Mouse (Mus musculus): ENCODE data around the gene Lce6a. TPM values are rescaled to one million over a fixed set of nuclear protein-coding genes. Genes with fewer than 3 reads are reported as not detected.

Lce6a gene
- not detected in 2 replicates for polyA plus RNA-seq (2012; rRNA removed)

DNA sequence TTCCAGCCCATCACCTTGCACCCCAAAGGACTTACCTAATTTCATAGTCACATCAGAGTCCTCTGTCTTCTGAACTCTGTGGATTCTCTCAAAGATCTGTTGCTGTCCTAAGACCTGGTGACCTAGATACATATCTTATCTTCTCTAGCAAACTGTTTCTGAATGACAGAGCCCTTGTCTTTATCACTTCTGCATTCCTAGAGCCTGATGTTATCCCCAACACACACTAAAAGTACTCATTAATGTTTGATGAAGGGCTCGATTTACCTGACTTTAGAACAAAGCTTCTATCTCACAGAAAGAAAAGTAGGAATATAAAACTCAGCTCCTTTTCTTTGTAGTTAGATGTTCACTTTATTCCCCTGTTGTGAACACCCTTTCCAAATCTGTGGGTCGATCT, at the start of gene Lce6a:
Lce6a (minus strand) TSS at position 101 of the 400 bp plus-strand sequence.
- Histone ChIP-seq H3K27ac (ENCODE audit: insufficient read depth, low read length) (no peak within 1 kb of the TSS), H3K4me1 (ENCODE audit: control insufficient read depth, insufficient read depth, low read length) (no peaks in the 10 kb centered on the region), H3K4me3 (ENCODE audit: insufficient read depth, low read length) (no peak within 1 kb of the TSS)
- TF ChIP-seq CTCF (IDR thresholded peaks at IDR 0.05; ENCODE audit: extremely low read depth, insufficient read depth, low read length) (no peak), POLR2A (IDR thresholded peaks at IDR 0.05; ENCODE audit: extremely low read depth, insufficient read depth, low read length) (no peak)

DNA sequence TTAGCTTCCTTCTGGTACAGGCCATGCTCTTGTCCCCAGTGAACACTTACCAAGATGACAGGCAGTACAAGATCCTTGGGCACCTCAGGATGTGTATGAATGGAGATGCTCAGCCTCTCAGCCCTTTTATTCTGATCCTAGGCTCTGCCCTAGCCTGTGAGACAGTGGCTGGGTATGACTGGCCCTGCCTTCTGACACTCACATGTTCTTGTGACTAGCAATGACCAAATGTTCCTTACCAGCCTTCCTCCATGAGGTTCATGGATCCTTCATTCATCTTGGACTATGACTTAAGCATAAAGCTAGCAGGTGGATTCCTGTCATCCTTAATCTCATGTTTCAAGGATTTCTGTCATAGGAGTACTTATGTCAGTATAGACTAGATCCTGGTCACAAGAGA, 48.8 kb upstream of the Lce6a start, which contains the start of gene Lce1a2:
Lce1a2 (minus strand) TSS at position 101 of the 400 bp plus-strand sequence.
- no peak within 1 kb of the TSS for H3K4me3 ChIP-seq (ENCODE audit: insufficient read depth, low read length)
- no peak within 1 kb of the TSS for H3K27ac ChIP-seq (ENCODE audit: insufficient read depth, low read length)
- no peak for TF ChIP-seq CTCF (IDR thresholded peaks at IDR 0.05; ENCODE audit: extremely low read depth, insufficient read depth, low read length)
- TF ChIP-seq POLR2A (IDR thresholded peaks at IDR 0.05; ENCODE audit: extremely low read depth, insufficient read depth, low read length), result no peak
- no peaks in the 10 kb centered on the region for H3K4me1 ChIP-seq (ENCODE audit: control insufficient read depth, insufficient read depth, low read length)

DNA sequence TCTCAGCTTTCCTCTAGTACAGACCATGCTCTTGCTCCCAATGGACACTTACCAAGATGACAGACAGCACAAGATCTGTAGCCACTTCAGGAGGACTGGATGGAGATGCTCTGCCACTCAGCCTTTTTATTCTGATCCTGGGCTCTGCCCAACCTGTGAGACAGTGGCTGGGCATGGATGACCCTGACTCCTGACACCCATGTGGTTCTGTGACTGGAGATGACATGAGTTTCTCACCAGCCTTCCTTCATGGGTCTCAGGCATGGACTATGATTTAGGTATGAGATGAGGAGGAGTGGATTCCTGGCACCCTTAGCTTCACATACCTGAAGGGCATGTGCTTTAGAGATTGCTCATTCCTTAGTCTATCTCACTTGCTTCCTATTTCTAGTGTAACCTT, 35.4 kb upstream of the Lce6a start, which contains the start of gene Lce1b:
Lce1b (minus strand) TSS at position 101 of the 400 bp plus-strand sequence.
- no peak for TF ChIP-seq POLR2A (IDR thresholded peaks at IDR 0.05; ENCODE audit: extremely low read depth, insufficient read depth, low read length)
- TF ChIP-seq CTCF (IDR thresholded peaks at IDR 0.05; ENCODE audit: extremely low read depth, insufficient read depth, low read length), result no peak
- Histone ChIP-seq H3K4me3 (ENCODE audit: insufficient read depth, low read length) (no peak within 1 kb of the TSS), H3K4me1 (ENCODE audit: control insufficient read depth, insufficient read depth, low read length) (no peaks in the 10 kb centered on the region)

DNA sequence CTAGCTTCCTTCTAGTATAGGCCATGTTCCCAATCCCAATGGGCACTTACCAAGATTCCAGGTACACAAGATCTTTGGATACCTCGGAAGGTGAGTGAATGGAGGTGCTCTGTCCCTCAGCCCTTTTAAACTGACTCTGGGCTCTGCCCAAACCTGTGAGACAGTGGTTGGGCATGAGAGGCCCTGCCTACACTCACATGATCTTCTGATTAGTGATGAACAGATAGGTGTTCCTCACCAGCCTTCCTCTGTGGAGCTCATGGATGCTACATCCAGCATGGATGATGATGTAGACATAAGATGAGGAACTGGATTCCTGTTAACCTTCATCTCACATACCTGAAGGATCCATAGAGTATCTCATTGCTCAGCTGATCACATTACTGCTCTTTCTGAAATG, 26.7 kb upstream of the Lce6a start, which contains the start of gene Lce1a1:
Lce1a1 (minus strand) TSS at position 101 of the 400 bp plus-strand sequence.
- Histone ChIP-seq H3K4me1 (ENCODE audit: control insufficient read depth, insufficient read depth, low read length) (no peaks in the 10 kb centered on the region), H3K27ac (ENCODE audit: insufficient read depth, low read length) (no peak within 1 kb of the TSS), H3K4me3 (ENCODE audit: insufficient read depth, low read length) (no peak within 1 kb of the TSS)
- TF ChIP-seq POLR2A (IDR thresholded peaks at IDR 0.05; ENCODE audit: extremely low read depth, insufficient read depth, low read length) (no peak), CTCF (IDR thresholded peaks at IDR 0.05; ENCODE audit: extremely low read depth, insufficient read depth, low read length) (no peak)

More for the DNA sequence above, 35.4 kb upstream of the Lce6a start, which contains the start of gene Lce1b:
- no peak within 1 kb of the TSS for H3K27ac ChIP-seq (ENCODE audit: insufficient read depth, low read length)

DNA sequence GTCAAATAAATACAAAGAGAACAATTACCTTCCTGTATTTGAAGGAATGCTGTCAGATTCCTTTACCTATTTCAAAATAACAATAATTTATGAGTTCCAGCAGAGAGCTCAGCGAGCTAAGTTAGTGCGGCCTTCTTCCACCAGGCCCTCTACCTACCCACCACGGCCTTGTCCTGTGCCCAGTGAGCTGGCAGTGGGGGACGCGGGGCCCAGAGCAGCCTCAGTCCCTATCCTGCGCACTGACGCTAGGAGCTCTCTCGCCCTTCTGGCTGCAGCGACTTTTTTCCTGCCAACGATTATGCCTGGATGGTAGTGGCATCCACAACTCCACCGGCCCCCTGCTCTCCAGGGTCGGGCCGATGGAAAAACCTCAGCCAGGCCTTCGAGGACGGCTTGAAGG, 18.4 kb upstream of the Lce6a start:
- no peak for TF ChIP-seq POLR2A (IDR thresholded peaks at IDR 0.05; ENCODE audit: extremely low read depth, insufficient read depth, low read length)
- TF ChIP-seq CTCF (IDR thresholded peaks at IDR 0.05; ENCODE audit: extremely low read depth, insufficient read depth, low read length), result no peak
- Histone ChIP-seq H3K4me3 (ENCODE audit: insufficient read depth, low read length) (no peak overlapping the region), H3K27ac (ENCODE audit: insufficient read depth, low read length) (no peak overlapping the region), H3K4me1 (ENCODE audit: control insufficient read depth, insufficient read depth, low read length) (no peaks in the 10 kb centered on the region)

DNA sequence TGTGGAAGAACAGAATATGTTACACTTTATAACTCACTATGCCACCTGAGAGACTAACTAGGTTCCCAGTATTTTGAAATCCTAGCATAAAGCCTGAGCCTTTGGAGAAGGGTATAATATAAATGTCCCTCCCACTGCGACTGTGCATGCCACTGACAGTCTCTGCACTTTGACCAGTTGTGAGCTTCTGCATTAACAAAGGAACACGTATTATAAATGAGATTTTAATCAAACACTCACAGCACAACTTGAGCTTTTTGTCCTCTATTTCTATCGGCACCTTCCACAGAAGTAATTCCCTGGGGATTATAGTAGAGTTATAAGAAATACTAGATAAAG, 17.2 kb upstream of the Lce6a start:
- Histone ChIP-seq H3K4me1 (ENCODE audit: control insufficient read depth, insufficient read depth, low read length) (no peaks in the 10 kb centered on the region), H3K4me3 (ENCODE audit: insufficient read depth, low read length) (no peak overlapping the region), H3K27ac (ENCODE audit: insufficient read depth, low read length) (no peak overlapping the region)
- TF ChIP-seq POLR2A (IDR thresholded peaks at IDR 0.05; ENCODE audit: extremely low read depth, insufficient read depth, low read length) (no peak), CTCF (IDR thresholded peaks at IDR 0.05; ENCODE audit: extremely low read depth, insufficient read depth, low read length) (no peak)

DNA sequence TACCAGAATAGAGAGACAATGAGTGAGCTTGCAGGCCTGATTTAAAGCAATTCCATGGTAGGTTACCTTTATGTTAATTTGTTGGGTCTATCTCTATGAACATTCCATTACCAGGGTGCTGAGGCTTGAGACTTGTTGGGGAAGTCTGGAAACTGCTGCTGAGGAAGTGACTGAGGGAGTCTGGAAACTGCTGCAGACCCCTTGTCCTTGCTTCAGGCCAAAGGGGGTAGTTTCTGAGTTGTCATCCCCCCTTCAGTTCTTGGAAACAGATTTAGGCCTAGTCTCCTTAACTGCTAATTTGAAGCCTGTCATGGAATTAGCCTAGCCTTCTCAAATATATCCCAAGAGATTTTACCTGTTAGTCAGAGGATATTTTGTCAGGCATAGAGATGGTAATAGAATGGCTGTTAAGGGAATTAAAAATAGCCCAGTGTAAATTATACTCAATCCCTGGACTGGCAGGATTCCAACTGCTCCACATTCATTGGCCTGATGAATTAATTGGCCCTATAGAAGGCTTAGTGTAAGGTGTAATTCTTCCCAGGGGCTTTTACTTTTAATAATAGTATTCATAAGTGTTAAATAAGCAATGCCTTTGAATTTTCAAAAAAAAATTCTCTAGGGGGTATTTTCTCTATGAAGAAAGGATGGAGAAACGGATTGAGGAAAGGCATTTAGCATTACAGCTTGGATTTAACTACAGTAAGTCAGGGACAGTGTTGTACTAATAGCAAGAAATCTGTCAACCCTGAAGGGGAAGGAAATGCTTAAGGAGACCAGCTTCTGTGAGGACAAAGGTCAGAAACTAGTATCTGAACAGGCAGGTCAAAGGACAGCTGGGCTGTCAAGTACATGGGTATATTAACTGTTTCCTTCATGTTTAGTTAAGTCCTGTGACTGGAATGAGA, 16.5 kb upstream of the Lce6a start:
- Histone ChIP-seq H3K4me1 (ENCODE audit: control insufficient read depth, insufficient read depth, low read length) (no peaks in the 10 kb centered on the region), H3K4me3 (ENCODE audit: insufficient read depth, low read length) (no peak overlapping the region), H3K27ac (ENCODE audit: insufficient read depth, low read length) (no peak overlapping the region)
- no peak for TF ChIP-seq CTCF (IDR thresholded peaks at IDR 0.05; ENCODE audit: extremely low read depth, insufficient read depth, low read length)

DNA sequence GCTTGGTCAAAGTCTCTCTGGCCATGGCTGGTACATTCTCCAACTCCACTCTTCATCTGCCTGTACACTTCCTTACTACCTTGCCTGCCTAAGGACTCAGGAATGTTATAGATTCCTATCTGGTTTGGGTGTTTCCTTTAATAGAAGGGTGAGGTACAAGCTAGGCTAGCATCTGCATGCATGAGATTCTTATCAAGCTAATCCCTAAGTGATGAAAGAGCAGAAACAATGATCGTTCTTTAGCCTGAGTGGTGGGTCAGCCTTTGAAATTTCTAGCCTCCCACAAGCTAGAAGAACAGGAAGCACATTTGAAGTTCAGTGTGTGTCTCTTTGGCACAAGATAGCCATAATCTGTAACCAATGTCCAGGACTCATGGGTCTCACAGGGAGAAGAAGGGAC, 11.7 kb downstream of the Lce6a start:
- TF ChIP-seq POLR2A (IDR thresholded peaks at IDR 0.05; ENCODE audit: extremely low read depth, insufficient read depth, low read length) (no peak), CTCF (IDR thresholded peaks at IDR 0.05; ENCODE audit: extremely low read depth, insufficient read depth, low read length) (no peak)
- Histone ChIP-seq H3K4me3 (ENCODE audit: insufficient read depth, low read length) (no peak overlapping the region), H3K27ac (ENCODE audit: insufficient read depth, low read length) (no peak overlapping the region), H3K4me1 (ENCODE audit: control insufficient read depth, insufficient read depth, low read length) (no peaks in the 10 kb centered on the region)

DNA sequence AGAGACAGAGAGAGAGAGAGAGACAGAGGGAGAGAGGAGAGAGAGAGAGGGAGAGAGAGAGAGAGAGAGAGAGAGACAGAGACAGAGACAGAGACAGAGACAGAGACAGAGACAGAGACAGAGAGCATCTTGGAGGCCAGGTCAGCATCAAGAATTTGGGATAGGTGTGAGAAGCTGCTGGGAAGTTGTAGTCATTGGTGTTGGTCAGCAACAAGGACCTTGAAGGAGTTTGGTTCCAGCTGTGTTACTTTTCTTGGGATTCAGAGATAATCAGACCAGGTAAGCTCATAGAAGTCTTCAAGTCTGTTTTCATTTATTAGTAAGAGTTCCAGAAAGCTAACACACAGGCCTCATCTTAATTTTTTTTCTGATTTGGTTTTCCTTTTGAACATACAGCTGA, 14.1 kb downstream of the Lce6a start, which contains the start of gene 2210017I01Rik:
2210017I01Rik (minus strand) TSS at position 101 of the 400 bp plus-strand sequence.
- Histone ChIP-seq H3K4me3 (ENCODE audit: insufficient read depth, low read length) (no peak within 1 kb of the TSS), H3K4me1 (ENCODE audit: control insufficient read depth, insufficient read depth, low read length) (no peaks in the 10 kb centered on the region), H3K27ac (ENCODE audit: insufficient read depth, low read length) (no peak within 1 kb of the TSS)
- TF ChIP-seq CTCF (IDR thresholded peaks at IDR 0.05; ENCODE audit: extremely low read depth, insufficient read depth, low read length), result no peak
- no peak for TF ChIP-seq POLR2A (IDR thresholded peaks at IDR 0.05; ENCODE audit: extremely low read depth, insufficient read depth, low read length)

DNA sequence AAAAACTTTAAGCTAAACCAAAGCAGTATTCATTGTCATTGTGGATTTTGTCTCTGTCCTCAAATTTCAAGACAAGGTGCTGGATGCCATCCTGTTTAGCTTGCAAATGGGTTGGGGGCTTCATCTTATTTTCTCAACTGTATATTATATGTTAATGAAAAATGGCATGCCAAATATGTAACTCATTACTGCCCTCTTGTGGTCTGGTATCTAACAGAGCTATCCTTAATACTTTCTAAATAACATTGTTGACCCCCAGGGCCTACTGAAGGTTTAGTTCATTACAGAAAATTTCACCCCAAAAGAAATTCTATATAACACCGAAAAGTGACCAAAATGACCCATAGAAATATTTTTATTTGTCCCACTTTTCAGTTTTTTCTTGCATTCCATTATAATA, 19.3 kb downstream of the Lce6a start:
- H3K27ac ChIP-seq (ENCODE audit: insufficient read depth, low read length), result no peak overlapping the region
- TF ChIP-seq CTCF (IDR thresholded peaks at IDR 0.05; ENCODE audit: extremely low read depth, insufficient read depth, low read length), result no peak
- TF ChIP-seq POLR2A (IDR thresholded peaks at IDR 0.05; ENCODE audit: extremely low read depth, insufficient read depth, low read length), result no peak
- H3K4me1 ChIP-seq (ENCODE audit: control insufficient read depth, insufficient read depth, low read length), result no peaks in the 10 kb centered on the region
- H3K4me3 ChIP-seq (ENCODE audit: insufficient read depth, low read length), result no peak overlapping the region
